In genomic region chr12:105483503-105483902, GRCm38 (mm10) we compare ENCODE assay signal across 8 mouse cellular contexts. TPM values are rescaled to one million over a fixed set of nuclear protein-coding genes. Genes with fewer than 3 reads are reported as not detected.
DNase-seq lines count a peak whose midpoint lies in the region; ATAC-seq lines count a peak whose summit lies in the region.

No protein-coding gene starts in this region.

- H3K4me3 ChIP-seq in kidney, embryonic 14.5 days (ENCODE audit: low read length) = no peak overlapping the region
- H3K4me3 ChIP-seq in kidney, embryonic 15.5 days (replicated peaks) = no peak overlapping the region
- H3K4me3 ChIP-seq in forebrain, embryonic 15.5 days = no peak overlapping the region

- no peaks in the 10 kb centered on the region for H3K9me3 ChIP-seq in kidney, embryonic 14.5 days (ENCODE audit: control insufficient read depth, low read length)
- H3K9me3 ChIP-seq in kidney, embryonic 15.5 days (replicated peaks) = no peaks in the 10 kb centered on the region
- no peaks in the 10 kb centered on the region for H3K9me3 ChIP-seq in forebrain, embryonic 15.5 days

- no peak overlapping the region for H3K27ac ChIP-seq in kidney, embryonic 14.5 days (ENCODE audit: low read depth, low read length)
- no peak overlapping the region for H3K27ac ChIP-seq in kidney, embryonic 15.5 days
- no peak overlapping the region for H3K27ac ChIP-seq in forebrain, embryonic 15.5 days (replicated peaks)

- peak; percentile 50 for DNase-seq in R1 (ENCODE audit: low read depth, low spot score)
- DNase-seq in urinary bladder, postnatal 10 days (ENCODE audit: low spot score) = no peak
- no peak for DNase-seq in spleen, adult 18-20 months
- no peak for DNase-seq in adrenal gland, adult 18-20 months (ENCODE audit: low spot score in 2 of 2)

- H3K9ac ChIP-seq in kidney, embryonic 14.5 days (ENCODE audit: low read depth, low read length) = no peak overlapping the region
- H3K9ac ChIP-seq in kidney, embryonic 15.5 days = no peak overlapping the region
- no peak overlapping the region for H3K9ac ChIP-seq in forebrain, embryonic 15.5 days (replicated peaks)

- no peaks in the 10 kb centered on the region for H3K27me3 ChIP-seq in kidney, embryonic 14.5 days (ENCODE audit: control insufficient read depth, insufficient read depth, low read length)
- H3K27me3 ChIP-seq in kidney, embryonic 15.5 days = no peaks in the 10 kb centered on the region
- H3K27me3 ChIP-seq in forebrain, embryonic 15.5 days = no peaks in the 10 kb centered on the region

- H3K4me1 ChIP-seq in kidney, embryonic 14.5 days (ENCODE audit: control insufficient read depth, insufficient read depth, low read length) = no peaks in the 10 kb centered on the region
- H3K4me1 ChIP-seq in kidney, embryonic 15.5 days = no peaks in the 10 kb centered on the region
- no peaks in the 10 kb centered on the region for H3K4me1 ChIP-seq in forebrain, embryonic 15.5 days

- H3K36me3 ChIP-seq in kidney, embryonic 14.5 days (ENCODE audit: control insufficient read depth, insufficient read depth, low read length) = no peaks in the 10 kb centered on the region
- no peaks in the 10 kb centered on the region for H3K36me3 ChIP-seq in kidney, embryonic 15.5 days
- peaks cover 14% of the 10 kb centered on the region for H3K36me3 ChIP-seq in forebrain, embryonic 15.5 days

- ATAC-seq in kidney, embryonic 14.5 days (ENCODE audit: low FRiP score, low TSS enrichment) = 0 out of 2 replicates have a peak, but pooled peaks have one; percentile 43
- no peak for ATAC-seq in kidney, embryonic 15.5 days (replicated peaks; ENCODE audit: low FRiP score)
- peak; percentile 23; the same call in 1 of the 2 replicates for ATAC-seq in forebrain, embryonic 15.5 days (replicated peaks)
- peak; percentile 94 for ATAC-seq in megakaryocyte, adult 5-6 weeks (ENCODE audit: poor library complexity, severe bottlenecking)

- 53% methylated on average over 3 of the region's 3 CpGs for WGBS in kidney, embryonic 14.5 days
- WGBS in kidney, embryonic 15.5 days = 55% methylated on average over 3 of the region's 3 CpGs
- 49% methylated on average over 3 of the region's 3 CpGs for WGBS in forebrain, embryonic 15.5 days

- H3K4me2 ChIP-seq in kidney, embryonic 14.5 days (replicated peaks; ENCODE audit: low read depth, low read length) = no peak overlapping the region
- no peak overlapping the region for H3K4me2 ChIP-seq in kidney, embryonic 15.5 days
- H3K4me2 ChIP-seq in forebrain, embryonic 15.5 days (replicated peaks) = no peak overlapping the region

RNA-seq across cellular contexts. Expression of gene D430019H16Rik, which starts 29.8 kb away (rescaled TPM):
- polyA plus RNA-seq in kidney, embryonic 14.5 days (2014; fragmentation: Nextera tagmentation; extraction: Ambion mirVana) = 2.5 and 3.1 TPM in 2 replicates
- polyA plus RNA-seq in kidney, embryonic 15.5 days (2015; fragmentation: Nextera tagmentation; extraction: Ambion mirVana) = 1.4 and 1.7 TPM in 2 replicates
- polyA plus RNA-seq in forebrain, embryonic 15.5 days (2015; fragmentation: Nextera tagmentation; extraction: Ambion mirVana) = 13.5 and 13.8 TPM in 2 replicates
- total RNA-seq in megakaryocyte, adult 5-6 weeks (2015) = not detected in 2 replicates
- 0.04 TPM in 1 of 2 replicates, not detected in the other for total RNA-seq in megakaryocyte, adult 5-6 weeks (2017)
- 1 to 10 TPM; 3.8 to 4.4 TPM for total RNA-seq in adrenal gland, adult 18-20 months (2021)
